Mouse (Mus musculus) intestine, embryonic 16.5 days (tissue): ENCODE results near the gene Heatr1. TPM values are rescaled to one million over a fixed set of nuclear protein-coding genes. Genes with fewer than 3 reads are reported as not detected.
A peak's percentile ranks its signal among the peaks of the same experiment; 100 is the strongest.

ENCODE experiments used
- ATAC-seq: fragments of 200-750 bp; cut with Nextera tagmentation; 2 replicates; pipeline ENCODE4 v1.8.0; 2017; ENCODE audit warnings: moderate TSS enrichment, moderate library complexity
- H3K27ac ChIP-seq: fragments of 300-500 bp; sonication (generic); 2 replicates; pipeline ENCODE4 v1.5.1; 2014; ENCODE audit warnings: mild to moderate bottlenecking, low read length
- H3K27me3 ChIP-seq: fragments of 300-500 bp; sonication (generic); replicated peaks from 2 replicates; pipeline ENCODE4 v1.6.1; 2014; ENCODE audit warnings: low read length, control low read depth, mixed read lengths; ENCODE audit not compliant: control insufficient read depth, insufficient read depth
- H3K36me3 ChIP-seq: fragments of 300-500 bp; sonication (generic); 2 replicates; pipeline ENCODE4 v1.6.1; 2014; ENCODE audit warnings: low read length, control low read depth; ENCODE audit not compliant: control insufficient read depth, insufficient read depth
- H3K4me1 ChIP-seq: fragments of 300-500 bp; sonication (generic); 2 replicates; pipeline ENCODE4 v1.6.1; 2014; ENCODE audit warnings: low read length, control low read depth, mixed read lengths; ENCODE audit not compliant: control insufficient read depth, insufficient read depth
- H3K4me2 ChIP-seq: fragments of 300-500 bp; sonication (generic); 2 replicates; pipeline ENCODE4 v1.6.1; 2014; ENCODE audit warnings: low read depth, low read length, control low read depth
- H3K4me3 ChIP-seq: fragments of 300-500 bp; sonication (generic); 2 replicates; pipeline ENCODE4 v1.5.1; 2014; ENCODE audit warnings: mild to moderate bottlenecking, low read length
- H3K9ac ChIP-seq: fragments of 300-500 bp; sonication (generic); 2 replicates; pipeline ENCODE4 v1.6.1; 2014; ENCODE audit warnings: low read depth, low read length
- H3K9me3 ChIP-seq: fragments of 300-500 bp; sonication (generic); 2 replicates; pipeline ENCODE4 v1.6.1; 2016; ENCODE audit warnings: low read length, control low read depth; ENCODE audit not compliant: control insufficient read depth
- WGBS: fragments of 180-500 bp; shearing (Covaris S2); extraction: QIAGEN DNeasy Blood & Tissue Kit; methylation state at CpG from one replicate; pipeline ENCODE4 v1.1.7; 2014; 5-methylcytosine and 5-hydroxymethylcytosine counted together
- polyA plus RNA-seq: library from polyadenylated mRNA; unstranded; fragments of >200 nt; fragmentation: Nextera tagmentation; extraction: Ambion mirVana; gene quantifications from 2 replicates; pipeline ENCODE4 v1.2.1, GENCODE M21; 2015

Heatr1 gene
- polyA plus RNA-seq, 1 experiment from 2014 or later = 10.8 TPM

- no peaks in the 10 kb centered on the region for H3K4me1 ChIP-seq
- no peak overlapping the region for H3K27ac ChIP-seq
- 89% methylated on average over 6 of the region's 6 CpGs for WGBS
- peaks cover 4% of the 10 kb centered on the region; the same call in 1 of the 2 replicates for H3K36me3 ChIP-seq
- no peak overlapping the region for H3K4me2 ChIP-seq
- H3K9ac ChIP-seq = no peak overlapping the region
- H3K9me3 ChIP-seq = no peaks in the 10 kb centered on the region
- ATAC-seq = no peak
- H3K4me3 ChIP-seq = no peak overlapping the region
- H3K27me3 ChIP-seq = no peaks in the 10 kb centered on the region
These were observed 46.0 kb downstream of the Heatr1 start for GRCm38 (mm10) chr13:12440813-12441212.

- no peak for ATAC-seq
- no peak overlapping the region for H3K4me2 ChIP-seq
- WGBS = 62% methylated on average over 2 of the region's 2 CpGs
- H3K4me1 ChIP-seq = no peaks in the 10 kb centered on the region
- H3K9me3 ChIP-seq = no peaks in the 10 kb centered on the region
- H3K36me3 ChIP-seq = peaks cover 4% of the 10 kb centered on the region; the same call in 1 of the 2 replicates
- H3K4me3 ChIP-seq = no peak overlapping the region
- no peak overlapping the region for H3K9ac ChIP-seq
- no peak overlapping the region for H3K27ac ChIP-seq
- no peaks in the 10 kb centered on the region for H3K27me3 ChIP-seq
These were observed 47.3 kb downstream of the Heatr1 start for GRCm38 (mm10) chr13:12442008-12442587.

- no peaks in the 10 kb centered on the region for H3K4me1 ChIP-seq
- H3K4me2 ChIP-seq = no peak overlapping the region
- WGBS = 87% methylated on average over 14 of the region's 14 CpGs
- H3K27me3 ChIP-seq = no peaks in the 10 kb centered on the region
- ATAC-seq = no peak
- H3K9ac ChIP-seq = no peak overlapping the region
- no peaks in the 10 kb centered on the region for H3K9me3 ChIP-seq
- 0 out of 2 replicates have a peak, but pooled peaks cover 9% of the 10 kb centered on the region for H3K36me3 ChIP-seq
- no peak overlapping the region for H3K27ac ChIP-seq
- no peak overlapping the region for H3K4me3 ChIP-seq
These were observed 58.3 kb downstream of the Heatr1 start for GRCm38 (mm10) chr13:12453150-12453549.

GRCm38 (mm10) chr13:12454686-12455390, 60.0 kb downstream of the Heatr1 start:
- Histone ChIP-seq H3K4me1 (peaks cover under 1% of the 10 kb centered on the region; the same call in 1 of the 2 replicates), H3K9ac (no peak overlapping the region), H3K9me3 (no peaks in the 10 kb centered on the region), H3K27me3 (no peaks in the 10 kb centered on the region), H3K4me2 (no peak overlapping the region), H3K27ac (no peak overlapping the region), H3K4me3 (no peak overlapping the region), H3K36me3 (0 out of 2 replicates have a peak, but pooled peaks cover 9% of the 10 kb centered on the region)
- WGBS = 83% methylated on average over 7 of the region's 7 CpGs
- no peak for ATAC-seq

- H3K4me3 ChIP-seq = no peak overlapping the region
- H3K27me3 ChIP-seq = no peaks in the 10 kb centered on the region
- H3K27ac ChIP-seq = peak overlapping the region; percentile 72
- no peak overlapping the region for H3K4me2 ChIP-seq
- no peaks in the 10 kb centered on the region for H3K9me3 ChIP-seq
- 0 out of 2 replicates have a peak overlapping the region, but pooled peaks have one; percentile 30 for H3K9ac ChIP-seq
- ATAC-seq = peak; percentile 74
- H3K36me3 ChIP-seq = 0 out of 2 replicates have a peak, but pooled peaks cover 6% of the 10 kb centered on the region
- peaks cover 3% of the 10 kb centered on the region; the same call in 1 of the 2 replicates for H3K4me1 ChIP-seq
- WGBS = 64% methylated on average over 7 of the region's 7 CpGs
These were observed 61.9 kb downstream of the Heatr1 start for GRCm38 (mm10) chr13:12456711-12457110.

- no peaks in the 10 kb centered on the region for H3K9me3 ChIP-seq
- peak; percentile 39 for ATAC-seq
- 4% methylated on average over 8 of the region's 8 CpGs for WGBS
These were observed 65.6 kb downstream of the Heatr1 start for GRCm38 (mm10) chr13:12460443-12460842.

GRCm38 (mm10) chr13:12460881-12461729, 66.3 kb downstream of the Heatr1 start:
- H3K27me3 ChIP-seq = no peaks in the 10 kb centered on the region
- H3K4me2 ChIP-seq = peak overlapping the region; percentile 84
- peak overlapping the region; percentile 86 for H3K9ac ChIP-seq
- peak overlapping the region; percentile 83 for H3K4me3 ChIP-seq
- WGBS = under 1% methylated on average over 59 of the region's 59 CpGs
- no peaks in the 10 kb centered on the region for H3K36me3 ChIP-seq
- peak; percentile 95 for ATAC-seq
- H3K9me3 ChIP-seq = no peaks in the 10 kb centered on the region
- peaks cover 3% of the 10 kb centered on the region; the same call in 1 of the 2 replicates for H3K4me1 ChIP-seq
- peak overlapping the region; percentile 93 for H3K27ac ChIP-seq

More at GRCm38 (mm10) chr13:12460443-12460842, 65.6 kb downstream of the Heatr1 start:
- Histone ChIP-seq H3K9ac (peak overlapping the region; percentile 86), H3K4me3 (peak overlapping the region; percentile 83), H3K4me2 (peak overlapping the region; percentile 84), H3K27me3 (no peaks in the 10 kb centered on the region), H3K27ac (peak overlapping the region; percentile 93), H3K4me1 (peaks cover 3% of the 10 kb centered on the region; the same call in 1 of the 2 replicates), H3K36me3 (no peaks in the 10 kb centered on the region)

- peak overlapping the region; percentile 83 for H3K4me3 ChIP-seq
- peak overlapping the region; percentile 21; the same call in 1 of the 2 replicates for H3K27ac ChIP-seq
- H3K9me3 ChIP-seq = no peaks in the 10 kb centered on the region
- WGBS = 2% methylated on average over 7 of the region's 7 CpGs
- H3K9ac ChIP-seq = peak overlapping the region; percentile 86
- peaks cover 3% of the 10 kb centered on the region; the same call in 1 of the 2 replicates for H3K4me1 ChIP-seq
- no peaks in the 10 kb centered on the region for H3K36me3 ChIP-seq
- H3K27me3 ChIP-seq = no peaks in the 10 kb centered on the region
- H3K4me2 ChIP-seq = peak overlapping the region; percentile 84
- ATAC-seq = peak; percentile 34
These were observed 66.9 kb downstream of the Heatr1 start for GRCm38 (mm10) chr13:12461730-12462119.

GRCm38 (mm10) chr13:12462623-12463022, 67.8 kb downstream of the Heatr1 start:
- no peaks in the 10 kb centered on the region for H3K36me3 ChIP-seq
- no peak overlapping the region for H3K4me2 ChIP-seq
- H3K4me1 ChIP-seq = peaks cover 3% of the 10 kb centered on the region; the same call in 1 of the 2 replicates
- H3K9ac ChIP-seq = no peak overlapping the region
- no peak for ATAC-seq
- WGBS = 76% methylated on average over 4 of the region's 4 CpGs
- no peaks in the 10 kb centered on the region for H3K9me3 ChIP-seq
- H3K4me3 ChIP-seq = no peak overlapping the region
- no peak overlapping the region for H3K27ac ChIP-seq
- no peaks in the 10 kb centered on the region for H3K27me3 ChIP-seq
